Mouse (Mus musculus) lung, embryonic 16.5 days (tissue): ENCODE results near the gene Zbtb38. TPM values are rescaled to one million over a fixed set of nuclear protein-coding genes. Genes with fewer than 3 reads are reported as not detected.

Experiments used
- ATAC-seq: fragments of 200-750 bp; cut with Nextera tagmentation; 2 replicates; pipeline ENCODE4 v1.8.0; 2017; ENCODE audit warnings: low read depth, mild to moderate bottlenecking, moderate library complexity
- H3K27ac ChIP-seq: fragments of 300-500 bp; sonication (generic); 2 replicates; pipeline ENCODE4 v1.5.1; 2014; ENCODE audit warnings: mild to moderate bottlenecking, control low read depth, low read length
- H3K27me3 ChIP-seq: fragments of 300-500 bp; sonication (generic); 2 replicates; pipeline ENCODE4 v1.6.1; 2014; ENCODE audit warnings: low read depth, low read length, mixed read lengths; ENCODE audit not compliant: control insufficient read depth, insufficient read depth
- H3K36me3 ChIP-seq: fragments of 300-500 bp; sonication (generic); 2 replicates; pipeline ENCODE4 v1.6.1; 2014; ENCODE audit warnings: low read length; ENCODE audit not compliant: control insufficient read depth, insufficient read depth
- H3K4me1 ChIP-seq: fragments of 300-500 bp; sonication (generic); replicated peaks from 2 replicates; pipeline ENCODE4 v1.6.1; 2014; ENCODE audit warnings: low read length, mixed read lengths; ENCODE audit not compliant: control insufficient read depth, insufficient read depth
- H3K4me2 ChIP-seq: fragments of 300-500 bp; sonication (generic); 2 replicates; pipeline ENCODE4 v1.6.1; 2014; ENCODE audit warnings: low read depth, low read length, control low read depth
- H3K4me3 ChIP-seq: fragments of 300-500 bp; sonication (generic); 2 replicates; pipeline ENCODE4 v1.5.1; 2014; ENCODE audit warnings: mild to moderate bottlenecking, low read length, control low read depth
- H3K9ac ChIP-seq: fragments of 300-500 bp; sonication (generic); 2 replicates; pipeline ENCODE4 v1.6.1; 2014; ENCODE audit warnings: low read length, control low read depth
- H3K9me3 ChIP-seq: fragments of 300-500 bp; sonication (generic); 2 replicates; pipeline ENCODE4 v1.6.1; 2016; ENCODE audit warnings: low read length; ENCODE audit not compliant: control insufficient read depth
- WGBS: fragments of 180-500 bp; shearing (Covaris S2); extraction: QIAGEN DNeasy Blood & Tissue Kit; methylation state at CpG from one replicate; pipeline ENCODE4 v1.1.7; 2014; 5-methylcytosine and 5-hydroxymethylcytosine counted together
- polyA plus RNA-seq: library from polyadenylated mRNA; unstranded; fragments of >200 nt; fragmentation: Nextera tagmentation; extraction: Ambion mirVana; gene quantifications from 2 replicates; pipeline ENCODE4 v1.2.1, GENCODE M21; 2015

Gene Zbtb38
- polyA plus RNA-seq, 1 experiment from 2014 or later: 29.2 TPM

GRCm38 (mm10) chr9:96696788-96697492 lies 55.7 kb downstream of the Zbtb38 start:
- ATAC-seq: no peak
- H3K4me3 ChIP-seq: no peak overlapping the region
- peaks cover 7% of the 10 kb centered on the region for H3K36me3 ChIP-seq
- peaks cover 5% of the 10 kb centered on the region; the same call in 1 of the 2 replicates for H3K9me3 ChIP-seq
- no peak overlapping the region for H3K27ac ChIP-seq
- WGBS: 66% methylated on average over 14 of the region's 14 CpGs
- H3K4me1 ChIP-seq: 0 out of 2 replicates have a peak, but pooled peaks cover 5% of the 10 kb centered on the region
- H3K4me2 ChIP-seq: no peak overlapping the region
- H3K9ac ChIP-seq: no peak overlapping the region
- H3K27me3 ChIP-seq: no peaks in the 10 kb centered on the region

GRCm38 (mm10) chr9:96696141-96696561 lies 56.5 kb downstream of the Zbtb38 start:
- Histone ChIP-seq H3K27ac (peak overlapping the region; percentile 60), H3K9me3 (peaks cover 5% of the 10 kb centered on the region; the same call in 1 of the 2 replicates), H3K27me3 (no peaks in the 10 kb centered on the region), H3K4me1 (0 out of 2 replicates have a peak, but pooled peaks cover 5% of the 10 kb centered on the region), H3K4me2 (no peak overlapping the region), H3K4me3 (no peak overlapping the region), H3K36me3 (peaks cover 7% of the 10 kb centered on the region), H3K9ac (no peak overlapping the region)
- 61% methylated on average over 12 of the region's 12 CpGs for WGBS
- ATAC-seq: peak; percentile 82

- WGBS: 81% methylated on average over 4 of the region's 4 CpGs
- no peak for ATAC-seq
- Histone ChIP-seq H3K4me1 (peaks cover 17% of the 10 kb centered on the region), H3K4me2 (no peak overlapping the region), H3K36me3 (peaks cover 14% of the 10 kb centered on the region), H3K27ac (no peak overlapping the region), H3K27me3 (no peaks in the 10 kb centered on the region), H3K9ac (no peak overlapping the region), H3K4me3 (no peak overlapping the region), H3K9me3 (no peaks in the 10 kb centered on the region)
Observed at GRCm38 (mm10) chr9:96690461-96690863, 62.2 kb downstream of the Zbtb38 start.

- WGBS: 59% methylated on average over 4 of the region's 4 CpGs
Observed at GRCm38 (mm10) chr9:96689076-96689475, 63.6 kb downstream of the Zbtb38 start.

GRCm38 (mm10) chr9:96688194-96688875 lies 64.3 kb downstream of the Zbtb38 start:
- H3K4me1 ChIP-seq: peaks cover 17% of the 10 kb centered on the region
- H3K9me3 ChIP-seq: no peaks in the 10 kb centered on the region
- peaks cover 23% of the 10 kb centered on the region for H3K36me3 ChIP-seq
- H3K27ac ChIP-seq: peak overlapping the region; percentile 88
- WGBS: 44% methylated on average over 21 of the region's 21 CpGs
- no peak overlapping the region for H3K4me2 ChIP-seq
- H3K9ac ChIP-seq: no peak overlapping the region
- H3K27me3 ChIP-seq: no peaks in the 10 kb centered on the region
- no peak overlapping the region for H3K4me3 ChIP-seq
- peak; percentile 59 for ATAC-seq

More at GRCm38 (mm10) chr9:96689076-96689475, 63.6 kb downstream of the Zbtb38 start:
- Histone ChIP-seq H3K27ac (peak overlapping the region; percentile 88), H3K27me3 (no peaks in the 10 kb centered on the region), H3K9ac (no peak overlapping the region), H3K9me3 (no peaks in the 10 kb centered on the region), H3K4me2 (no peak overlapping the region), H3K36me3 (peaks cover 19% of the 10 kb centered on the region), H3K4me1 (peaks cover 17% of the 10 kb centered on the region), H3K4me3 (no peak overlapping the region)
- peak; percentile 73 for ATAC-seq

- Histone ChIP-seq H3K9me3 (no peaks in the 10 kb centered on the region), H3K4me3 (no peak overlapping the region), H3K4me1 (peaks cover 17% of the 10 kb centered on the region), H3K9ac (no peak overlapping the region), H3K27me3 (no peaks in the 10 kb centered on the region), H3K36me3 (peaks cover 23% of the 10 kb centered on the region), H3K27ac (peak overlapping the region; percentile 88), H3K4me2 (no peak overlapping the region)
- WGBS: 72% methylated on average over 20 of the region's 20 CpGs
- peak; percentile 18; the same call in 1 of the 2 replicates for ATAC-seq
Observed at GRCm38 (mm10) chr9:96687591-96688186, 64.9 kb downstream of the Zbtb38 start.

GRCm38 (mm10) chr9:96685600-96686084 lies 67.0 kb downstream of the Zbtb38 start:
- no peak for ATAC-seq

GRCm38 (mm10) chr9:96684866-96685599 lies 67.6 kb downstream of the Zbtb38 start:
- WGBS: 86% methylated on average over 14 of the region's 14 CpGs
- Histone ChIP-seq H3K4me2 (no peak overlapping the region), H3K9ac (no peak overlapping the region)

More at GRCm38 (mm10) chr9:96685600-96686084, 67.0 kb downstream of the Zbtb38 start:
- Histone ChIP-seq H3K4me2 (no peak overlapping the region), H3K27me3 (no peaks in the 10 kb centered on the region), H3K4me1 (peaks cover 17% of the 10 kb centered on the region), H3K36me3 (peaks cover 23% of the 10 kb centered on the region), H3K9me3 (no peaks in the 10 kb centered on the region), H3K9ac (no peak overlapping the region), H3K27ac (no peak overlapping the region), H3K4me3 (no peak overlapping the region)
- WGBS: 86% methylated on average over 18 of the region's 18 CpGs

More at GRCm38 (mm10) chr9:96684866-96685599, 67.6 kb downstream of the Zbtb38 start:
- ATAC-seq: no peak
- Histone ChIP-seq H3K27ac (no peak overlapping the region), H3K36me3 (peaks cover 23% of the 10 kb centered on the region), H3K27me3 (no peaks in the 10 kb centered on the region), H3K9me3 (no peaks in the 10 kb centered on the region), H3K4me3 (no peak overlapping the region), H3K4me1 (peaks cover 17% of the 10 kb centered on the region)
